Mouse (Mus musculus): ENCODE data around the gene Cyp4a32. TPM values are rescaled to one million over a fixed set of nuclear protein-coding genes. Genes with fewer than 3 reads are reported as not detected.
"Not testable (repeated sequence)": the region's sequence is repeated elsewhere in the genome, so short reads cannot be mapped to it uniquely, and the experiment has no call there.

The Cyp4a32 gene
- polyA plus RNA-seq (2012; rRNA removed): not detected in 2 replicates

- not testable (repeated sequence) for DNase-seq (ENCODE audit: low read depth)
Observed at GRCm38 (mm10) chr4:115600611-115601010, at the start of gene Cyp4a32. Gene Cyp4a32 (plus strand): TSS chr4:115600969.

GRCm38 (mm10) chr4:115552726-115553125, 48.0 kb upstream of the Cyp4a32 start:
- DNase-seq (ENCODE audit: low read depth): no peak

GRCm38 (mm10) chr4:115555513-115555912, 45.3 kb upstream of the Cyp4a32 start:
- DNase-seq (ENCODE audit: low read depth): no peak

GRCm38 (mm10) chr4:115557861-115558561, 42.8 kb upstream of the Cyp4a32 start:
- no peak for DNase-seq (ENCODE audit: low read depth)

GRCm38 (mm10) chr4:115561236-115561635, 39.5 kb upstream of the Cyp4a32 start:
- not testable (repeated sequence) for DNase-seq (ENCODE audit: low read depth)

- no peak for DNase-seq (ENCODE audit: low read depth)
Observed at GRCm38 (mm10) chr4:115563401-115563800, 37.4 kb upstream of the Cyp4a32 start, which contains the start of gene Cyp4a31. Gene Cyp4a31 (plus strand): TSS chr4:115563649.

- not testable (repeated sequence) for DNase-seq (ENCODE audit: low read depth)
Observed at GRCm38 (mm10) chr4:115564469-115565225, 36.1 kb upstream of the Cyp4a32 start.

GRCm38 (mm10) chr4:115575255-115575654, 25.5 kb upstream of the Cyp4a32 start:
- no peak for DNase-seq (ENCODE audit: low read depth)

GRCm38 (mm10) chr4:115575776-115576175, 25.0 kb upstream of the Cyp4a32 start:
- DNase-seq (ENCODE audit: low read depth): no peak

- DNase-seq (ENCODE audit: low read depth): no peak
Observed at GRCm38 (mm10) chr4:115583036-115583435, 17.7 kb upstream of the Cyp4a32 start.

GRCm38 (mm10) chr4:115596357-115596756, 4.4 kb upstream of the Cyp4a32 start:
- no peak for DNase-seq (ENCODE audit: low read depth)

- no peak for DNase-seq (ENCODE audit: low read depth)
Observed at GRCm38 (mm10) chr4:115596824-115597336, 3.9 kb upstream of the Cyp4a32 start.

- no peak for DNase-seq (ENCODE audit: low read depth)
Observed at GRCm38 (mm10) chr4:115614005-115614404, 13.2 kb downstream of the Cyp4a32 start.

GRCm38 (mm10) chr4:115625560-115625959, 24.8 kb downstream of the Cyp4a32 start:
- DNase-seq (ENCODE audit: low read depth): not testable (repeated sequence)

GRCm38 (mm10) chr4:115642967-115643754, 42.4 kb downstream of the Cyp4a32 start:
- no peak for DNase-seq (ENCODE audit: low read depth)

- peak; percentile 99 for DNase-seq (ENCODE audit: low read depth)
Observed at GRCm38 (mm10) chr4:115645371-115645770, 44.6 kb downstream of the Cyp4a32 start.

GRCm38 (mm10) chr4:115647580-115647979, 46.8 kb downstream of the Cyp4a32 start, which contains the start of gene Cyp4b1:
Gene Cyp4b1 (minus strand): TSS chr4:115647723.
- no peak for DNase-seq (ENCODE audit: low read depth)

- peak; percentile 81 for DNase-seq (ENCODE audit: low read depth)
Observed at GRCm38 (mm10) chr4:115648752-115649151, 48.0 kb downstream of the Cyp4a32 start.

- DNase-seq (ENCODE audit: low read depth): peak; percentile 60
Observed at GRCm38 (mm10) chr4:115649344-115649743, 48.6 kb downstream of the Cyp4a32 start.

- no peak for DNase-seq (ENCODE audit: low read depth)
Observed at GRCm38 (mm10) chr4:115650866-115651265, 50.1 kb downstream of the Cyp4a32 start.

GRCm38 (mm10) chr4:115655841-115656534, 55.2 kb downstream of the Cyp4a32 start:
- DNase-seq (ENCODE audit: low read depth): not testable (repeated sequence)
